Mouse (Mus musculus) MEL (cell line): ENCODE data around the gene Stk11. TPM values are rescaled to one million over a fixed set of nuclear protein-coding genes. Genes with fewer than 3 reads are reported as not detected.
A peak's percentile ranks its signal among the peaks of the same experiment; 100 is the strongest.

ENCODE experiments used
- DNase-seq: peaks from one replicate; pipeline ENCODE4 v3.0.0; 2011; ENCODE audit warnings: low read depth, low spot score
- H3K27ac ChIP-seq: 2 replicates; pipeline ENCODE4 v1.5.1; 2012; ENCODE audit warnings: low read depth, mild to moderate bottlenecking, control low read depth, low read length, moderate library complexity; ENCODE audit not compliant: control insufficient read depth
- H3K27me3 ChIP-seq, 2 experiments: fragments of 150-350 bp in 1 of 2; sonication (generic) in 1 of 2; 2 replicates each; pipeline ENCODE4 v1.6.1; 2012; ENCODE audit warnings: low read length in 2 of 2, mild to moderate bottlenecking in 2 of 2, improper control_type of control experiment in 1 of 2, moderate library complexity in 1 of 2; ENCODE audit not compliant: insufficient read depth in 2 of 2, control insufficient read depth in 1 of 2
- H3K36me3 ChIP-seq, 2 experiments: 2 replicates each; pipeline ENCODE4 v1.6.1; 2012 to 2014; ENCODE audit warnings: low read length in 2 of 2, improper control_type of control experiment in 1 of 2, inconsistent platforms in 1 of 2, mild to moderate bottlenecking in 1 of 2; ENCODE audit not compliant: insufficient read depth in 2 of 2, control insufficient read depth in 1 of 2
- H3K4me1 ChIP-seq, 2 experiments: fragments of 150-350 bp in 1 of 2; sonication (generic) in 1 of 2; 2 replicates each; pipeline ENCODE4 v1.6.1; 2012; ENCODE audit warnings: low read length in 2 of 2, improper control_type of control experiment in 1 of 2, mild to moderate bottlenecking in 1 of 2; ENCODE audit not compliant: insufficient read depth in 2 of 2, control insufficient read depth in 1 of 2
- H3K4me3 ChIP-seq, 2 experiments: fragments of 150-350 bp in 1 of 2; sonication (generic) in 1 of 2; 2 replicates each; pipeline ENCODE4 v1.5.1; 2012; ENCODE audit warnings: low read depth in 2 of 2, low read length in 2 of 2, mild to moderate bottlenecking in 2 of 2, moderate library complexity in 2 of 2, control low read depth in 1 of 2, improper control_type of control experiment in 1 of 2; ENCODE audit not compliant: control insufficient read depth in 1 of 2, insufficient read depth in 1 of 2
- H3K79me2 ChIP-seq: 2 replicates; pipeline ENCODE4 v1.6.1; 2012; ENCODE audit warnings: mild to moderate bottlenecking, low read length, moderate library complexity; ENCODE audit not compliant: control insufficient read depth, poor library complexity, insufficient read depth
- H3K9ac ChIP-seq: 2 replicates; pipeline ENCODE4 v1.6.1; 2012; ENCODE audit warnings: low read depth, mild to moderate bottlenecking, control low read depth, low read length, moderate library complexity; ENCODE audit not compliant: control insufficient read depth, poor library complexity, severe bottlenecking
- H3K9me3 ChIP-seq: fragments of 150-350 bp; sonication (generic); replicated peaks from 2 replicates; pipeline ENCODE4 v1.6.1; 2012; ENCODE audit warnings: mild to moderate bottlenecking, low read length, improper control_type of control experiment, moderate library complexity; ENCODE audit not compliant: insufficient read depth
- CHD1 ChIP-seq: IDR thresholded peaks from 2 replicates; pipeline ENCODE4 v1.6.1; 2012; ENCODE audit warnings: low read depth, mild to moderate bottlenecking, inconsistent platforms, low read length, improper control_type of control experiment
- CHD2 ChIP-seq: IDR thresholded peaks from 2 replicates; pipeline ENCODE4 v1.6.1; 2011; ENCODE audit warnings: low read length, improper control_type of control experiment
- CTCF ChIP-seq, 3 experiments: IDR thresholded peaks in 2 of 3; conservative IDR thresholded peaks in 1 of 3; 2 replicates each; pipeline ENCODE4 v1.5.1; 2011 to 2012; ENCODE audit warnings: low read length in 3 of 3, low read depth in 2 of 3, mild to moderate bottlenecking in 2 of 3, improper control_type of control experiment in 1 of 3, inconsistent platforms in 1 of 3, mixed read lengths in 1 of 3, moderate library complexity in 1 of 3; ENCODE audit not compliant: control insufficient read depth in 1 of 3, insufficient read depth in 1 of 3, poor library complexity in 1 of 3, severe bottlenecking in 1 of 3
- ELF1 ChIP-seq: IDR thresholded peaks from 2 replicates; pipeline ENCODE4 v1.6.1; 2014; ENCODE audit warnings: low read depth, mild to moderate bottlenecking, inconsistent platforms, low read length, improper control_type of control experiment, moderate library complexity
- EP300 ChIP-seq, 2 experiments: IDR thresholded peaks; 2 replicates each; pipeline ENCODE4 v1.6.1; 2011; ENCODE audit warnings: improper control_type of control experiment in 2 of 2, low read length in 2 of 2, low read depth in 1 of 2, mild to moderate bottlenecking in 1 of 2
- GABPA ChIP-seq: IDR thresholded peaks from 2 replicates; pipeline ENCODE4 v1.6.1; 2012; ENCODE audit warnings: low read depth, mild to moderate bottlenecking, inconsistent platforms, low read length, improper control_type of control experiment, moderate library complexity
- HCFC1 ChIP-seq: IDR thresholded peaks from 2 replicates; pipeline ENCODE4 v1.6.1; 2012; ENCODE audit warnings: low read depth, mild to moderate bottlenecking, inconsistent platforms, low read length, improper control_type of control experiment, moderate library complexity
- KAT2A ChIP-seq: conservative IDR thresholded peaks from 2 replicates; pipeline ENCODE4 v1.6.1; 2012; ENCODE audit warnings: low read depth, low read length, improper control_type of control experiment, inconsistent platforms
- MAFK ChIP-seq: IDR thresholded peaks from 2 replicates; pipeline ENCODE4 v1.6.1; 2011; ENCODE audit warnings: low read depth, mild to moderate bottlenecking, low read length, improper control_type of control experiment, borderline replicate concordance
- MAX ChIP-seq: IDR thresholded peaks from 2 replicates; pipeline ENCODE4 v1.6.1; 2011; ENCODE audit warnings: low read length, improper control_type of control experiment
- MAZ ChIP-seq: IDR thresholded peaks from 2 replicates; pipeline ENCODE4 v1.6.1; 2012; ENCODE audit warnings: low read depth, mild to moderate bottlenecking, inconsistent platforms, low read length, improper control_type of control experiment
- MEF2A ChIP-seq: IDR thresholded peaks from 2 replicates; pipeline ENCODE4 v1.6.1; 2014; ENCODE audit warnings: low read depth, mild to moderate bottlenecking, inconsistent platforms, low read length, improper control_type of control experiment; ENCODE audit not compliant: poor library complexity, insufficient replicate concordance, severe bottlenecking; ENCODE audit errors: extremely low read depth
- MXI1 ChIP-seq: IDR thresholded peaks from 2 replicates; pipeline ENCODE4 v1.6.1; 2011; ENCODE audit warnings: mild to moderate bottlenecking, low read depth, low read length, improper control_type of control experiment
- MYB ChIP-seq: IDR thresholded peaks from 2 replicates; pipeline ENCODE4 v1.6.1; 2011; ENCODE audit warnings: mild to moderate bottlenecking, low read depth, low read length, improper control_type of control experiment
- MYC ChIP-seq: IDR thresholded peaks from 2 replicates; pipeline ENCODE4 v1.6.1; 2011; ENCODE audit warnings: low read depth, mild to moderate bottlenecking, low read length, improper control_type of control experiment, moderate library complexity
- NELFE ChIP-seq: IDR thresholded peaks from 2 replicates; pipeline ENCODE4 v1.6.1; 2011; ENCODE audit warnings: low read depth, low read length, improper control_type of control experiment
- POLR2A ChIP-seq, 2 experiments: IDR thresholded peaks; 2 replicates each; pipeline ENCODE4 v1.6.1; 2011 to 2012; ENCODE audit warnings: low read length in 2 of 2, mild to moderate bottlenecking in 2 of 2, control low read depth in 1 of 2, improper control_type of control experiment in 1 of 2, low read depth in 1 of 2, moderate library complexity in 1 of 2; ENCODE audit not compliant: control insufficient read depth in 1 of 2, insufficient read depth in 1 of 2, poor library complexity in 1 of 2
- POLR2AphosphoS2 ChIP-seq: IDR thresholded peaks from 2 replicates; pipeline ENCODE4 v1.6.1; 2011; ENCODE audit warnings: low read length, improper control_type of control experiment
- RAD21 ChIP-seq: IDR thresholded peaks from 2 replicates; pipeline ENCODE4 v1.6.1; 2011; ENCODE audit warnings: mild to moderate bottlenecking, low read depth, low read length, improper control_type of control experiment
- RCOR1 ChIP-seq: IDR thresholded peaks from 2 replicates; pipeline ENCODE4 v1.6.1; 2012; ENCODE audit warnings: low read depth, mild to moderate bottlenecking, inconsistent platforms, low read length, improper control_type of control experiment
- SIN3A ChIP-seq: IDR thresholded peaks from 2 replicates; pipeline ENCODE4 v1.6.1; 2012; ENCODE audit warnings: low read length, improper control_type of control experiment, inconsistent platforms
- SMC3 ChIP-seq: IDR thresholded peaks from 2 replicates; pipeline ENCODE4 v1.6.1; 2011; ENCODE audit warnings: low read depth, low read length, improper control_type of control experiment
- TAL1 ChIP-seq: IDR thresholded peaks from 2 replicates; pipeline ENCODE4 v1.6.1; 2012; ENCODE audit warnings: mild to moderate bottlenecking, inconsistent platforms, low read length, moderate library complexity, mixed read lengths
- TBP ChIP-seq: IDR thresholded peaks from 2 replicates; pipeline ENCODE4 v1.8.0; 2011; ENCODE audit warnings: low read depth, low read length, improper control_type of control experiment
- TCF12 ChIP-seq: IDR thresholded peaks from 2 replicates; pipeline ENCODE4 v1.6.1; 2014; ENCODE audit warnings: low read depth, mild to moderate bottlenecking, inconsistent platforms, low read length, improper control_type of control experiment, moderate library complexity
- UBTF ChIP-seq: IDR thresholded peaks from 2 replicates; pipeline ENCODE4 v1.6.1; 2012; ENCODE audit warnings: low read depth, mild to moderate bottlenecking, inconsistent platforms, low read length, improper control_type of control experiment, moderate library complexity, borderline replicate concordance; ENCODE audit not compliant: insufficient read depth
- USF1 ChIP-seq: IDR thresholded peaks from 2 replicates; pipeline ENCODE4 v1.6.1; 2014; ENCODE audit warnings: low read depth, mild to moderate bottlenecking, inconsistent platforms, low read length, improper control_type of control experiment, moderate library complexity
- USF2 ChIP-seq, 2 experiments: IDR thresholded peaks; 2 replicates each; pipeline ENCODE4 v1.6.1; 2011 to 2012; ENCODE audit warnings: improper control_type of control experiment in 2 of 2, low read length in 2 of 2, borderline replicate concordance in 1 of 2, inconsistent platforms in 1 of 2, low read depth in 1 of 2, mild to moderate bottlenecking in 1 of 2; ENCODE audit not compliant: insufficient read depth in 1 of 2
- ZC3H11A ChIP-seq: IDR thresholded peaks from 2 replicates; pipeline ENCODE4 v1.6.1; 2012; ENCODE audit warnings: low read depth, mild to moderate bottlenecking, inconsistent platforms, low read length, improper control_type of control experiment
- ZKSCAN1 ChIP-seq: IDR thresholded peaks from 2 replicates; pipeline ENCODE4 v1.6.1; 2012; ENCODE audit warnings: low read depth, mild to moderate bottlenecking, inconsistent platforms, low read length, improper control_type of control experiment, moderate library complexity
- polyA plus RNA-seq, 2 experiments: library from polyadenylated mRNA; stranded (reverse) in 1 of 2; unstranded in 1 of 2; fragments of >175 nt in 1 of 2; fragments of >200 nt in 1 of 2; gene quantifications; 2 replicates each; pipeline versions ENCODE4 v1.2.1 to v1.2.4; 2012; ENCODE audit warnings: low replicate concordance in 2 of 2, low read depth in 1 of 2; ENCODE audit not compliant: insufficient read length in 2 of 2, insufficient read depth in 1 of 2, missing spikeins in 1 of 2
- total RNA-seq: library from RNA; depleted of rRNA; stranded (reverse); fragments of 300-350 nt; gene quantifications from 2 replicates; pipeline ENCODE4 v1.2.3, GENCODE M21; 2012

The Stk11 gene
- total and polyA plus RNA-seq, 3 experiments, result 108 to 188 TPM; not detected in 1

DNA sequence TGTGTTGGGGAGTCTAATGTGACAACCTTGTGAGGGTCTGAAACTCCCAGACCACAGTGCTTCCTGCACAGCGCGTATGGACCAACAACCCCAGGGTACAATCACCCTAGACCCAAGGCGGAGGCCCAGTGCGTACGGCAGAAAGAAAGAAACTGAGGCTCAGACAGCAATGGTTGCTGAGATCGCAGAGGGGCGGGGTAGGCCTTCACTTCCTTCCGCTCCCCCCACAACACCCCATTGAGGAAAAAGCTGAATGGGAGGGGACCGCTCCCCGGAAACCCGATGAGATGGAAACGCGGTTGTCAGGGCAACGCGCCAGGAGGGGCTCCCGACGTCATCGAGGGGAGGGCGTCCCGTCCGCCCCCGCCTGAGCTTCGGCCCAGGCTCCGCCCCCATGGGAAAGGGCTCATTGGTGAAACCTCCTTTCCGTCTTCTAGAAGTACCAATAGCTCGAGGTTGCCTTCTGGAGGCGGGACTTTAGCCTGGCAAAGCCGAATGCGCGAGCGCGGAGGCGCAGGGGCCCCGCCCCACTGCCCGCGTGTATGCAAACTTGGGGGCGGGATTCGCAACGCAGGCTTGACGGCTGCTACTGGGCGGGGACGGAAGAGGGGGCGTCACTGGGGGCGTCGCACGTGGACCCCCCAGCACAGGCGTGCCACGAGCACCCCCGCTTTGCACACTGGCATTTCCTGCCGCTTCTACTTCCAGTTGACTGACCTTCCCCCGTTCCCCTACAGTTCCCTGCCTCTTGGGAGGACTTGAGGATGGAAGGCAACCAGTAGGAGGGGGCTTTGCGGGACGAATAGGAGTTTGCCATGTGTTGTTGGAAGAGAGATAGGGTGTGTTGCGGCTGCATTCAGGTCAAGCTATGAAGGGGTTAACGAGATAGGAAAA lies 44.2 kb downstream of the Stk11 start (continued):
- TF ChIP-seq UBTF, result no peak
- TF ChIP-seq NELFE, result peak; percentile 84
- no peak for TF ChIP-seq USF2 (IDR thresholded peaks at IDR 0.05; ENCODE audit: borderline replicate concordance in 1 of 2, insufficient read depth in 1 of 2, low read depth in 1 of 2, low read length in 2 of 2)

GRCm38 (mm10) chr10:80160455-80161371 lies 45.1 kb downstream of the Stk11 start:
- H3K79me2 ChIP-seq, result no peaks in the 10 kb centered on the region; the same call in 1 of the 2 replicates
- H3K36me3 ChIP-seq, result peaks cover 0 to 18% of the 10 kb centered on the region in 2 experiments; a peak in 2 of 4 replicates
- peak overlapping the region; percentile 77 for H3K27ac ChIP-seq
- H3K27me3 ChIP-seq, result no peaks in the 10 kb centered on the region
- peak overlapping the region; percentile 53 to 58 for H3K4me3 ChIP-seq
- DNase-seq, result peak; percentile 66
- H3K9me3 ChIP-seq, result no peaks in the 10 kb centered on the region
- H3K4me1 ChIP-seq, result peaks cover 6 to 35% of the 10 kb centered on the region in 2 experiments; a peak in 3 of 4 replicates
- peak overlapping the region; percentile 66 for H3K9ac ChIP-seq
- TF ChIP-seq ZKSCAN1 (no peak), TBP (no peak), ZC3H11A (no peak), TCF12 (peak; percentile 25; the same call in 1 of the 2 replicates), MYB (no peak), MXI1 (no peak; the same call in 1 of the 2 replicates), SIN3A (peak; percentile 51), MEF2A (no peak), HCFC1 (no peak), MAFK (no peak), MYC (no peak), USF2 (IDR thresholded peaks at IDR 0.05; ENCODE audit: borderline replicate concordance in 1 of 2, insufficient read depth in 1 of 2, low read depth in 1 of 2, low read length in 2 of 2) (no peak), RAD21 (no peak), MAX (peak; percentile 53; the same call in 1 of the 2 replicates), POLR2AphosphoS2 (no peak), NELFE (peak; percentile 51), USF1 (no peak), CHD2 (no peak), SMC3 (no peak), UBTF (no peak), GABPA (no peak), TAL1 (no peak), EP300 (IDR thresholded peaks at IDR 0.05; ENCODE audit: low read depth in 1 of 2, low read length in 2 of 2) (peak in 1 of 2 experiments; percentile 16; a peak in 1 of 4 replicates), ELF1 (no peak), RCOR1 (0 out of 2 replicates have a peak, but pooled peaks have one; percentile 13), CTCF (IDR thresholded peaks at IDR 0.05 in 2 of 3, conservative IDR thresholded peaks at IDR 0.05 in 1 of 3; ENCODE audit: control insufficient read depth in 1 of 3, insufficient read depth in 1 of 3, low read depth in 2 of 3, low read length in 3 of 3, poor library complexity in 1 of 3, severe bottlenecking in 1 of 3) (no peak), MAZ (peak; percentile 9; the same call in 1 of the 2 replicates), POLR2A (IDR thresholded peaks at IDR 0.05; ENCODE audit: control insufficient read depth in 1 of 2, insufficient read depth in 1 of 2, low read depth in 1 of 2, low read length in 2 of 2, poor library complexity in 1 of 2) (no peak; a peak in 2 of 4 replicates), KAT2A (no peak), CHD1 (no peak; the same call in 1 of the 2 replicates)
